Mouse (Mus musculus) lung, postnatal 0 days (tissue): ENCODE results near the gene Brpf1.

ENCODE experiments used
- CTCF ChIP-seq: IDR thresholded peaks from 2 replicates; pipeline ENCODE4 v1.5.1; 2016; ENCODE audit warnings: antibody characterized with exemption, mild to moderate bottlenecking
- EP300 ChIP-seq: IDR thresholded peaks from 2 replicates; pipeline ENCODE4 v1.6.1; 2016; ENCODE audit warnings: antibody characterized with exemption, mild to moderate bottlenecking, control low read depth

GRCm38 (mm10) chr6:113373491-113373890 lies 66.6 kb downstream of the Brpf1 start:
- TF ChIP-seq EP300 (no peak), CTCF (no peak)
